Mouse (Mus musculus) spleen, adult 18-20 months (tissue): Measurements from ENCODE around the gene Gm45194.

Experiments used
- DNase-seq, 2 experiments: peaks; one replicate each; pipeline ENCODE4 v3.0.0; 2022; ENCODE audit warnings: mixed read lengths in 2 of 2

Gene Gm45194

GRCm38 (mm10) chrX:111891089-111891488, at the start of gene Gm45194:
Gene Gm45194 (plus strand): TSS chrX:111891389.
- no peak for DNase-seq

- no peak for DNase-seq
Observed at GRCm38 (mm10) chrX:111855878-111856277, 35.3 kb upstream of the Gm45194 start.

GRCm38 (mm10) chrX:111881251-111881650, 9.9 kb upstream of the Gm45194 start:
- no peak for DNase-seq

- no peak for DNase-seq
Observed at GRCm38 (mm10) chrX:111894321-111895050, 3.3 kb downstream of the Gm45194 start.

GRCm38 (mm10) chrX:111895084-111895779, 4.0 kb downstream of the Gm45194 start:
- DNase-seq: no peak

GRCm38 (mm10) chrX:111917422-111917821, 26.2 kb downstream of the Gm45194 start:
- DNase-seq: no peak

GRCm38 (mm10) chrX:111960909-111961308, 69.7 kb downstream of the Gm45194 start:
- no peak for DNase-seq

GRCm38 (mm10) chrX:111999661-112000060, 108.5 kb downstream of the Gm45194 start:
- DNase-seq: no peak

GRCm38 (mm10) chrX:112010707-112011106, 119.5 kb downstream of the Gm45194 start, which contains the start of gene Tex16:
Gene Tex16 (plus strand): TSS chrX:112011007.
- DNase-seq: no peak

- no peak for DNase-seq
Observed at GRCm38 (mm10) chrX:112238749-112239148, 347.6 kb downstream of the Gm45194 start, which contains the start of gene 4933403O08Rik. Gene 4933403O08Rik (plus strand): TSS chrX:112239049.

GRCm38 (mm10) chrX:112242916-112243315, 351.7 kb downstream of the Gm45194 start:
- DNase-seq: no peak

- no peak for DNase-seq
Observed at GRCm38 (mm10) chrX:112255513-112255912, 364.3 kb downstream of the Gm45194 start.

- DNase-seq: no peak
Observed at GRCm38 (mm10) chrX:112273550-112273949, 382.4 kb downstream of the Gm45194 start.
